Mouse (Mus musculus): Measurements from ENCODE around the gene Tpsg1. TPM values are rescaled to one million over a fixed set of nuclear protein-coding genes. Genes with fewer than 3 reads are reported as not detected.

Tpsg1 gene
- polyA plus RNA-seq, 1 experiment: not detected

- TF ChIP-seq CTCF (IDR thresholded peaks at IDR 0.05; ENCODE audit: low read depth, low read length): no peak
- TF ChIP-seq EP300 (IDR thresholded peaks at IDR 0.05; ENCODE audit: insufficient read depth, low read depth, low read length): no peak
- TF ChIP-seq POLR2A (IDR thresholded peaks at IDR 0.05; ENCODE audit: insufficient read depth, low read length): no peak
- Histone ChIP-seq H3K4me1 (ENCODE audit: control insufficient read depth, insufficient read depth, low read length) (no peaks in the 10 kb centered on the region), H3K27ac (ENCODE audit: insufficient read depth, low read length) (no peak overlapping the region), H3K9ac (ENCODE audit: low read depth, poor library complexity, severe bottlenecking) (no peak overlapping the region), H3K36me3 (ENCODE audit: control insufficient read depth, insufficient read depth, low read length, poor library complexity, severe bottlenecking) (no peaks in the 10 kb centered on the region), H3K27me3 (ENCODE audit: control insufficient read depth, insufficient read depth, low read length, poor library complexity, severe bottlenecking) (no peaks in the 10 kb centered on the region), H3K9me3 (replicated peaks; ENCODE audit: control insufficient read depth, insufficient read depth, low read length, poor library complexity, severe bottlenecking) (no peaks in the 10 kb centered on the region), H3K4me3 (ENCODE audit: low read depth, low read length) (no peak overlapping the region)
These were observed 3.4 kb downstream of the Tpsg1 start for GRCm38 (mm10) chr17:25372491-25372890.

GRCm38 (mm10) chr17:25374011-25374410 is 4.9 kb downstream of the Tpsg1 start:
- Histone ChIP-seq H3K9me3 (replicated peaks; ENCODE audit: control insufficient read depth, insufficient read depth, low read length, poor library complexity, severe bottlenecking) (no peaks in the 10 kb centered on the region), H3K4me3 (ENCODE audit: low read depth, low read length) (no peak overlapping the region), H3K27ac (ENCODE audit: insufficient read depth, low read length) (no peak overlapping the region), H3K36me3 (ENCODE audit: control insufficient read depth, insufficient read depth, low read length, poor library complexity, severe bottlenecking) (no peaks in the 10 kb centered on the region), H3K9ac (ENCODE audit: low read depth, poor library complexity, severe bottlenecking) (no peak overlapping the region), H3K27me3 (ENCODE audit: control insufficient read depth, insufficient read depth, low read length, poor library complexity, severe bottlenecking) (no peaks in the 10 kb centered on the region), H3K4me1 (ENCODE audit: control insufficient read depth, insufficient read depth, low read length) (no peaks in the 10 kb centered on the region)
- no peak for TF ChIP-seq EP300 (IDR thresholded peaks at IDR 0.05; ENCODE audit: insufficient read depth, low read depth, low read length)
- peak; percentile 26 for TF ChIP-seq CTCF (IDR thresholded peaks at IDR 0.05; ENCODE audit: low read depth, low read length)

- no peak for TF ChIP-seq EP300 (IDR thresholded peaks at IDR 0.05; ENCODE audit: insufficient read depth, low read depth, low read length)
- no peak for TF ChIP-seq POLR2A (IDR thresholded peaks at IDR 0.05; ENCODE audit: insufficient read depth, low read length)
- TF ChIP-seq CTCF (IDR thresholded peaks at IDR 0.05; ENCODE audit: low read depth, low read length): no peak
- no peaks in the 10 kb centered on the region for H3K36me3 ChIP-seq (ENCODE audit: control insufficient read depth, insufficient read depth, low read length, poor library complexity, severe bottlenecking)
- no peaks in the 10 kb centered on the region for H3K4me1 ChIP-seq (ENCODE audit: control insufficient read depth, insufficient read depth, low read length)
These were observed 25.5 kb downstream of the Tpsg1 start for GRCm38 (mm10) chr17:25394526-25394925.

GRCm38 (mm10) chr17:25397804-25398519 is 28.9 kb downstream of the Tpsg1 start:
- H3K36me3 ChIP-seq (ENCODE audit: control insufficient read depth, insufficient read depth, low read length, poor library complexity, severe bottlenecking): no peaks in the 10 kb centered on the region
- H3K9ac ChIP-seq (ENCODE audit: low read depth, poor library complexity, severe bottlenecking): no peak overlapping the region
- H3K27me3 ChIP-seq (ENCODE audit: control insufficient read depth, insufficient read depth, low read length, poor library complexity, severe bottlenecking): no peaks in the 10 kb centered on the region
- H3K4me3 ChIP-seq (ENCODE audit: low read depth, low read length): no peak overlapping the region
- no peaks in the 10 kb centered on the region for H3K9me3 ChIP-seq (replicated peaks; ENCODE audit: control insufficient read depth, insufficient read depth, low read length, poor library complexity, severe bottlenecking)
- TF ChIP-seq CTCF (IDR thresholded peaks at IDR 0.05; ENCODE audit: low read depth, low read length) (peak; percentile 97), POLR2A (IDR thresholded peaks at IDR 0.05; ENCODE audit: insufficient read depth, low read length) (no peak), EP300 (IDR thresholded peaks at IDR 0.05; ENCODE audit: insufficient read depth, low read depth, low read length) (no peak)
- H3K27ac ChIP-seq (ENCODE audit: insufficient read depth, low read length): no peak overlapping the region
- H3K4me1 ChIP-seq (ENCODE audit: control insufficient read depth, insufficient read depth, low read length): no peaks in the 10 kb centered on the region

More at GRCm38 (mm10) chr17:25394526-25394925, 25.5 kb downstream of the Tpsg1 start:
- no peaks in the 10 kb centered on the region for H3K27me3 ChIP-seq (ENCODE audit: control insufficient read depth, insufficient read depth, low read length, poor library complexity, severe bottlenecking)
- no peak overlapping the region for H3K27ac ChIP-seq (ENCODE audit: insufficient read depth, low read length)
- no peaks in the 10 kb centered on the region for H3K9me3 ChIP-seq (replicated peaks; ENCODE audit: control insufficient read depth, insufficient read depth, low read length, poor library complexity, severe bottlenecking)
- no peak overlapping the region for H3K9ac ChIP-seq (ENCODE audit: low read depth, poor library complexity, severe bottlenecking)
- no peak overlapping the region for H3K4me3 ChIP-seq (ENCODE audit: low read depth, low read length)

GRCm38 (mm10) chr17:25398520-25398838 is 29.4 kb downstream of the Tpsg1 start:
- H3K36me3 ChIP-seq (ENCODE audit: control insufficient read depth, insufficient read depth, low read length, poor library complexity, severe bottlenecking): no peaks in the 10 kb centered on the region
- no peak overlapping the region for H3K9ac ChIP-seq (ENCODE audit: low read depth, poor library complexity, severe bottlenecking)
- no peak for TF ChIP-seq POLR2A (IDR thresholded peaks at IDR 0.05; ENCODE audit: insufficient read depth, low read length)
- TF ChIP-seq EP300 (IDR thresholded peaks at IDR 0.05; ENCODE audit: insufficient read depth, low read depth, low read length): no peak
- TF ChIP-seq CTCF (IDR thresholded peaks at IDR 0.05; ENCODE audit: low read depth, low read length): no peak
- H3K4me3 ChIP-seq (ENCODE audit: low read depth, low read length): no peak overlapping the region
- H3K9me3 ChIP-seq (replicated peaks; ENCODE audit: control insufficient read depth, insufficient read depth, low read length, poor library complexity, severe bottlenecking): no peaks in the 10 kb centered on the region
- H3K4me1 ChIP-seq (ENCODE audit: control insufficient read depth, insufficient read depth, low read length): no peaks in the 10 kb centered on the region
- H3K27me3 ChIP-seq (ENCODE audit: control insufficient read depth, insufficient read depth, low read length, poor library complexity, severe bottlenecking): no peaks in the 10 kb centered on the region
- no peak overlapping the region for H3K27ac ChIP-seq (ENCODE audit: insufficient read depth, low read length)

GRCm38 (mm10) chr17:25400443-25400842 is 31.4 kb downstream of the Tpsg1 start:
- Histone ChIP-seq H3K27me3 (ENCODE audit: control insufficient read depth, insufficient read depth, low read length, poor library complexity, severe bottlenecking) (no peaks in the 10 kb centered on the region), H3K9ac (ENCODE audit: low read depth, poor library complexity, severe bottlenecking) (no peak overlapping the region), H3K27ac (ENCODE audit: insufficient read depth, low read length) (no peak overlapping the region), H3K36me3 (ENCODE audit: control insufficient read depth, insufficient read depth, low read length, poor library complexity, severe bottlenecking) (no peaks in the 10 kb centered on the region), H3K9me3 (replicated peaks; ENCODE audit: control insufficient read depth, insufficient read depth, low read length, poor library complexity, severe bottlenecking) (no peaks in the 10 kb centered on the region), H3K4me3 (ENCODE audit: low read depth, low read length) (no peak overlapping the region), H3K4me1 (ENCODE audit: control insufficient read depth, insufficient read depth, low read length) (no peaks in the 10 kb centered on the region)
- TF ChIP-seq CTCF (IDR thresholded peaks at IDR 0.05; ENCODE audit: low read depth, low read length) (no peak), POLR2A (IDR thresholded peaks at IDR 0.05; ENCODE audit: insufficient read depth, low read length) (no peak), EP300 (IDR thresholded peaks at IDR 0.05; ENCODE audit: insufficient read depth, low read depth, low read length) (no peak)

All from ES-Bruce4 (cell line).